Mouse (Mus musculus) MEL (cell line): ENCODE measurements at regions not wholly inside any gene's neighbourhood (a gene's known extent, or its start where the extent isn't known, plus 50 kb on each side); places are given as distances from the start of the nearest gene placed in this dataset.

Experiments
- CHD2 ChIP-seq: IDR thresholded peaks from 2 replicates; pipeline ENCODE4 v1.6.1; 2011; ENCODE audit warnings: low read length, improper control_type of control experiment
- CTCF ChIP-seq, 3 experiments: IDR thresholded peaks in 2 of 3; conservative IDR thresholded peaks in 1 of 3; 2 replicates each; pipeline ENCODE4 v1.5.1; 2011 to 2012; ENCODE audit warnings: low read length in 3 of 3, low read depth in 2 of 3, mild to moderate bottlenecking in 2 of 3, improper control_type of control experiment in 1 of 3, inconsistent platforms in 1 of 3, mixed read lengths in 1 of 3, moderate library complexity in 1 of 3; ENCODE audit not compliant: control insufficient read depth in 1 of 3, insufficient read depth in 1 of 3, poor library complexity in 1 of 3, severe bottlenecking in 1 of 3
- EP300 ChIP-seq, 2 experiments: IDR thresholded peaks; 2 replicates each; pipeline ENCODE4 v1.6.1; 2011; ENCODE audit warnings: improper control_type of control experiment in 2 of 2, low read length in 2 of 2, low read depth in 1 of 2, mild to moderate bottlenecking in 1 of 2
- ETS1 ChIP-seq: IDR thresholded peaks from 2 replicates; pipeline ENCODE4 v1.6.1; 2012; ENCODE audit warnings: low read depth, mild to moderate bottlenecking, inconsistent platforms, low read length, improper control_type of control experiment, moderate library complexity
- MYC ChIP-seq: IDR thresholded peaks from 2 replicates; pipeline ENCODE4 v1.6.1; 2011; ENCODE audit warnings: low read depth, mild to moderate bottlenecking, low read length, improper control_type of control experiment, moderate library complexity
- POLR2A ChIP-seq, 2 experiments: IDR thresholded peaks; 2 replicates each; pipeline ENCODE4 v1.6.1; 2011 to 2012; ENCODE audit warnings: low read length in 2 of 2, mild to moderate bottlenecking in 2 of 2, control low read depth in 1 of 2, improper control_type of control experiment in 1 of 2, low read depth in 1 of 2, moderate library complexity in 1 of 2; ENCODE audit not compliant: control insufficient read depth in 1 of 2, insufficient read depth in 1 of 2, poor library complexity in 1 of 2
- POLR2AphosphoS2 ChIP-seq: IDR thresholded peaks from 2 replicates; pipeline ENCODE4 v1.6.1; 2011; ENCODE audit warnings: low read length, improper control_type of control experiment
- ZNF384 ChIP-seq: IDR thresholded peaks from 2 replicates; pipeline ENCODE4 v1.6.1; 2012; ENCODE audit warnings: low read depth, mild to moderate bottlenecking, inconsistent platforms, low read length, improper control_type of control experiment

DNA sequence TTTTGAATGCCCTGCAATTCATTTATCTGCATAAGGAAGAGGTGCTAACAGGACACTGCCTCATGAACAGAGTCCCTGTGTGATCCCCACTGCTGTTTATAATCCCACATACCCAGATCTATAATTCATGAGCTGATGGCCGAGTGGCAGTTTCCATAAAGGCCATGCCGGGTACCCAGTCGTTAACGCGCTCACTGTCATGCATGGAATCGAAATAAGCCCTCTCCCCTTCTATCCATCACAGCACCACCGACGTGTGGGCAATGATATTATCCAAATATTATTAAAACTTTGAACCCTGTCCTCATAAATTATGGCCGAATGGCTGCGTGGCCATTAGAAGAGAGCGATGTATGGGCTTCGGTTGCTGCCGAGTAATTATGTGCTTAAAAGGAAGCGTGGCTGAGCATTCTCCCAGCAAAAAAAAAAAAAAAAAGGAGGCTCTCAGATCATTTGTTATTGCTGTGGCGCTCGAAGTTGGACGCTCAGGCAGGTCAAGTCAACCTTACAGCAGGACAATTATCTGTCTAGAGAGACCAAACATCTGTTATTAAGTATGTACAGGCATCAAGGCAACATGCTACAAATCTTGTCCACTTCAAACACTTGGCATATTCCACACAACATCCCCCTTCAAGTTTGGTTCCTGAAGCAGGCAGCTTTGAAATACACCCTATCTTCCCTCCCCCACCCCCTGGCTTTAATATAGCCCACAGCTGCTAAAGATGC, 109.1 kb upstream of the Sall1 start:
- TF ChIP-seq EP300 (IDR thresholded peaks at IDR 0.05; ENCODE audit: low read depth in 1 of 2, low read length in 2 of 2) (no peak), CHD2 (no peak), MYC (no peak), ETS1 (no peak), POLR2A (IDR thresholded peaks at IDR 0.05; ENCODE audit: control insufficient read depth in 1 of 2, insufficient read depth in 1 of 2, low read depth in 1 of 2, low read length in 2 of 2, poor library complexity in 1 of 2) (no peak), ZNF384 (no peak), CTCF (IDR thresholded peaks at IDR 0.05 in 2 of 3, conservative IDR thresholded peaks at IDR 0.05 in 1 of 3; ENCODE audit: control insufficient read depth in 1 of 3, insufficient read depth in 1 of 3, low read depth in 2 of 3, low read length in 3 of 3, poor library complexity in 1 of 3, severe bottlenecking in 1 of 3) (no peak), POLR2AphosphoS2 (no peak)
